Mouse (Mus musculus) embryonic facial prominence, embryonic 13.5 days (tissue): ENCODE results near the gene Ddx23. TPM values are rescaled to one million over a fixed set of nuclear protein-coding genes. Genes with fewer than 3 reads are reported as not detected.

ENCODE experiments used
- ATAC-seq: fragments of 200-750 bp; cut with Nextera tagmentation; 2 replicates; pipeline ENCODE4 v1.8.0; 2017; ENCODE audit warnings: low read depth; ENCODE audit not compliant: insufficient number of reproducible peaks, insufficient read depth, low FRiP score, low TSS enrichment
- H3K27ac ChIP-seq: fragments of 300-500 bp; sonication (generic); 2 replicates; pipeline ENCODE4 v1.5.1; 2015; ENCODE audit warnings: moderate library complexity, mild to moderate bottlenecking, inconsistent platforms
- H3K27me3 ChIP-seq: fragments of 300-500 bp; sonication (generic); 2 replicates; pipeline ENCODE4 v1.6.1; 2015; ENCODE audit warnings: mild to moderate bottlenecking, inconsistent platforms
- H3K36me3 ChIP-seq: fragments of 300-500 bp; sonication (generic); 2 replicates; pipeline ENCODE4 v1.6.1; 2015; ENCODE audit warnings: mild to moderate bottlenecking, inconsistent platforms
- H3K4me1 ChIP-seq: fragments of 300-500 bp; sonication (generic); 2 replicates; pipeline ENCODE4 v1.6.1; 2015; ENCODE audit warnings: inconsistent platforms
- H3K4me2 ChIP-seq: fragments of 300-500 bp; sonication (generic); 2 replicates; pipeline ENCODE4 v1.6.1; 2015; ENCODE audit warnings: moderate library complexity, mild to moderate bottlenecking, inconsistent platforms
- H3K4me3 ChIP-seq: fragments of 300-500 bp; sonication (generic); 2 replicates; pipeline ENCODE4 v1.5.1; 2015; ENCODE audit warnings: mild to moderate bottlenecking, inconsistent platforms
- H3K9ac ChIP-seq: fragments of 300-500 bp; sonication (generic); 2 replicates; pipeline ENCODE4 v1.6.1; 2015; ENCODE audit warnings: mild to moderate bottlenecking, inconsistent platforms
- H3K9me3 ChIP-seq: fragments of 300-500 bp; sonication (generic); 2 replicates; pipeline ENCODE4 v1.6.1; 2016; ENCODE audit warnings: inconsistent platforms
- WGBS: fragments of 180-500 bp; shearing (Covaris S2); methylation state at CpG from one replicate; pipeline ENCODE4 v1.1.7; 2015; ENCODE audit warnings: mixed read lengths; 5-methylcytosine and 5-hydroxymethylcytosine counted together
- polyA plus RNA-seq: library from polyadenylated mRNA; unstranded; fragments of >200 nt; fragmentation: Nextera tagmentation; extraction: Ambion mirVana; gene quantifications from 2 replicates; pipeline ENCODE4 v1.2.1, GENCODE M21; 2015

The Ddx23 gene
- polyA plus RNA-seq, 1 experiment from 2014 or later = 34.5 TPM

- no peak overlapping the region for H3K4me2 ChIP-seq
- no peak for ATAC-seq
- H3K27ac ChIP-seq = no peak overlapping the region
- H3K9me3 ChIP-seq = no peaks in the 10 kb centered on the region
- H3K4me3 ChIP-seq = no peak overlapping the region
- no peaks in the 10 kb centered on the region; the same call in 1 of the 2 replicates for H3K27me3 ChIP-seq
- H3K9ac ChIP-seq = no peak overlapping the region
- WGBS = 68% methylated on average over 3 of the region's 3 CpGs
- H3K4me1 ChIP-seq = no peaks in the 10 kb centered on the region
- no peaks in the 10 kb centered on the region for H3K36me3 ChIP-seq
These were observed 23.2 kb upstream of the Ddx23 start for GRCm38 (mm10) chr15:98685926-98686325.

GRCm38 (mm10) chr15:98683746-98684145 lies 21.1 kb upstream of the Ddx23 start:
- Histone ChIP-seq H3K4me3 (no peak overlapping the region), H3K27ac (no peak overlapping the region), H3K9me3 (no peaks in the 10 kb centered on the region), H3K27me3 (peaks cover 4% of the 10 kb centered on the region), H3K4me1 (no peaks in the 10 kb centered on the region), H3K9ac (no peak overlapping the region), H3K4me2 (no peak overlapping the region), H3K36me3 (no peaks in the 10 kb centered on the region)
- WGBS = 79% methylated on average over 1 of the region's 1 CpGs
- no peak for ATAC-seq

GRCm38 (mm10) chr15:98683177-98683576 lies 20.5 kb upstream of the Ddx23 start:
- WGBS = 63% methylated on average over 10 of the region's 10 CpGs
- Histone ChIP-seq H3K4me1 (no peaks in the 10 kb centered on the region), H3K4me2 (no peak overlapping the region), H3K27ac (no peak overlapping the region), H3K27me3 (peaks cover 10% of the 10 kb centered on the region), H3K4me3 (no peak overlapping the region), H3K9ac (no peak overlapping the region), H3K9me3 (no peaks in the 10 kb centered on the region), H3K36me3 (no peaks in the 10 kb centered on the region)
- no peak for ATAC-seq

- Histone ChIP-seq H3K27me3 (peaks cover 25% of the 10 kb centered on the region), H3K4me1 (peaks cover 7% of the 10 kb centered on the region), H3K9me3 (no peaks in the 10 kb centered on the region), H3K4me2 (no peak overlapping the region), H3K27ac (no peak overlapping the region), H3K4me3 (no peak overlapping the region), H3K36me3 (no peaks in the 10 kb centered on the region), H3K9ac (no peak overlapping the region)
- 78% methylated on average over 7 of the region's 7 CpGs for WGBS
- ATAC-seq = no peak
These were observed 18.9 kb upstream of the Ddx23 start for GRCm38 (mm10) chr15:98681633-98682032.

- Histone ChIP-seq H3K4me1 (peaks cover 16% of the 10 kb centered on the region), H3K27ac (no peak overlapping the region), H3K36me3 (no peaks in the 10 kb centered on the region), H3K4me2 (no peak overlapping the region), H3K27me3 (peaks cover 35% of the 10 kb centered on the region), H3K4me3 (no peak overlapping the region), H3K9me3 (no peaks in the 10 kb centered on the region), H3K9ac (no peak overlapping the region)
- WGBS = 90% methylated on average over 8 of the region's 8 CpGs
- no peak for ATAC-seq
These were observed 18.0 kb upstream of the Ddx23 start for GRCm38 (mm10) chr15:98680660-98681059.

GRCm38 (mm10) chr15:98677977-98678376 lies 15.3 kb upstream of the Ddx23 start:
- Histone ChIP-seq H3K4me2 (no peak overlapping the region; the same call in 1 of the 2 replicates), H3K4me3 (no peak overlapping the region), H3K9ac (no peak overlapping the region), H3K27me3 (peaks cover 59% of the 10 kb centered on the region), H3K36me3 (no peaks in the 10 kb centered on the region), H3K27ac (no peak overlapping the region), H3K9me3 (no peaks in the 10 kb centered on the region), H3K4me1 (peaks cover 22% of the 10 kb centered on the region)
- WGBS = 68% methylated on average over 7 of the region's 7 CpGs
- no peak for ATAC-seq

GRCm38 (mm10) chr15:98676940-98677728 lies 14.4 kb upstream of the Ddx23 start, which contains the start of gene Rnd1:
TSS of gene Rnd1 (minus strand) at chr15:98677461.
- H3K4me2 ChIP-seq = peak within 1 kb of the TSS; percentile 80
- H3K36me3 ChIP-seq = no peaks in the 10 kb centered on the region
- WGBS = under 1% methylated on average over 37 of the region's 37 CpGs
- peaks cover 22% of the 10 kb centered on the region for H3K4me1 ChIP-seq
- no peaks in the 10 kb centered on the region for H3K9me3 ChIP-seq
- peaks cover 62% of the 10 kb centered on the region for H3K27me3 ChIP-seq
- no peak within 1 kb of the TSS for H3K27ac ChIP-seq
- H3K9ac ChIP-seq = 0 out of 2 replicates have a peak within 1 kb of the TSS, but pooled peaks have one; percentile 40
- peak within 1 kb of the TSS; percentile 42 for H3K4me3 ChIP-seq
- ATAC-seq = peak; percentile 86

- no peak overlapping the region for H3K27ac ChIP-seq
- no peak overlapping the region for H3K9ac ChIP-seq
- peaks cover 22% of the 10 kb centered on the region for H3K4me1 ChIP-seq
- 4% methylated on average over 9 of the region's 9 CpGs for WGBS
- H3K4me2 ChIP-seq = peak overlapping the region; percentile 80
- H3K4me3 ChIP-seq = peak overlapping the region; percentile 42
- no peaks in the 10 kb centered on the region for H3K9me3 ChIP-seq
- no peak for ATAC-seq
- H3K27me3 ChIP-seq = peaks cover 62% of the 10 kb centered on the region
- H3K36me3 ChIP-seq = no peaks in the 10 kb centered on the region
These were observed 13.8 kb upstream of the Ddx23 start for GRCm38 (mm10) chr15:98676471-98676870.

- 9% methylated on average over 14 of the region's 14 CpGs for WGBS
- H3K27ac ChIP-seq = no peak overlapping the region
- H3K9ac ChIP-seq = peak overlapping the region; percentile 46; the same call in 1 of the 2 replicates
- H3K4me1 ChIP-seq = peaks cover 22% of the 10 kb centered on the region
- peak overlapping the region; percentile 22; the same call in 1 of the 2 replicates for H3K4me3 ChIP-seq
- H3K36me3 ChIP-seq = no peaks in the 10 kb centered on the region
- no peaks in the 10 kb centered on the region for H3K9me3 ChIP-seq
- H3K27me3 ChIP-seq = peaks cover 62% of the 10 kb centered on the region
- H3K4me2 ChIP-seq = peak overlapping the region; percentile 38
- no peak for ATAC-seq
These were observed 13.0 kb upstream of the Ddx23 start for GRCm38 (mm10) chr15:98675634-98676250.

- H3K9me3 ChIP-seq = no peaks in the 10 kb centered on the region
- 0 out of 2 replicates have a peak overlapping the region, but pooled peaks have one; percentile 6 for H3K4me3 ChIP-seq
- peaks cover 22% of the 10 kb centered on the region for H3K4me1 ChIP-seq
- H3K27me3 ChIP-seq = peaks cover 65% of the 10 kb centered on the region
- H3K9ac ChIP-seq = 0 out of 2 replicates have a peak overlapping the region, but pooled peaks have one; percentile 4
- H3K27ac ChIP-seq = no peak overlapping the region
- H3K36me3 ChIP-seq = no peaks in the 10 kb centered on the region
- no peak for ATAC-seq
- peak overlapping the region; percentile 38; the same call in 1 of the 2 replicates for H3K4me2 ChIP-seq
- WGBS = 19% methylated on average over 11 of the region's 11 CpGs
These were observed 12.4 kb upstream of the Ddx23 start for GRCm38 (mm10) chr15:98674994-98675545.

GRCm38 (mm10) chr15:98674284-98674993 lies 11.7 kb upstream of the Ddx23 start:
- 0 out of 2 replicates have a peak overlapping the region, but pooled peaks have one; percentile 4 for H3K9ac ChIP-seq
- peaks cover 22% of the 10 kb centered on the region for H3K4me1 ChIP-seq
- H3K9me3 ChIP-seq = no peaks in the 10 kb centered on the region
- no peak overlapping the region for H3K4me2 ChIP-seq
- 38% methylated on average over 7 of the region's 7 CpGs for WGBS
- H3K36me3 ChIP-seq = no peaks in the 10 kb centered on the region
- peaks cover 67% of the 10 kb centered on the region for H3K27me3 ChIP-seq
- H3K4me3 ChIP-seq = no peak overlapping the region
- H3K27ac ChIP-seq = no peak overlapping the region
- no peak for ATAC-seq
